ENCODE assay signal across 12 mouse cellular contexts in genomic region chr11:83534143-83534542, GRCm38 (mm10). TPM values are rescaled to one million over a fixed set of nuclear protein-coding genes. Genes with fewer than 3 reads are reported as not detected.
A peak's percentile ranks its signal among the peaks of the same experiment; 100 is the strongest.
DNase-seq lines count a peak whose midpoint lies in the region; ATAC-seq and TF ChIP-seq lines count a peak whose summit lies in the region.
"Had no signal": no experiment of that assay in that cellular context is flagged by ENCODE, and none has a peak within 500 bp of the region (broad histone marks: within the 10 kb centered on the region; RNA-seq: fewer than 3 reads in every experiment).

No protein-coding gene starts in this region.

- H3K4me2 ChIP-seq in heart, embryonic 11.5 days: peak overlapping the region; percentile 40; the same call in 1 of the 2 replicates
- peak overlapping the region; percentile 31 for H3K4me2 ChIP-seq in lung, embryonic 14.5 days
- peak overlapping the region; percentile 44 for H3K4me2 ChIP-seq in embryonic facial prominence, embryonic 13.5 days
- peak overlapping the region; percentile 81 for H3K4me2 ChIP-seq in myocyte (ENCODE audit: low read depth)

- H3K9ac ChIP-seq in heart, embryonic 11.5 days (ENCODE audit: low read depth, low read length): no peak overlapping the region
- no peak overlapping the region for H3K9ac ChIP-seq in lung, embryonic 14.5 days
- 0 out of 2 replicates have a peak overlapping the region, but pooled peaks have one; percentile 21 for H3K9ac ChIP-seq in embryonic facial prominence, embryonic 13.5 days

- DNase-seq in heart, postnatal 25 days (ENCODE audit: low spot score): no peak
- DNase-seq in lung, embryonic 14.5 days: peak; percentile 2
- no peak for DNase-seq in lung, postnatal 36 days
- DNase-seq in left cerebral cortex, postnatal 14 days (ENCODE audit: low spot score in 2 of 2): no peak
- DNase-seq in retina, postnatal 1 day: no peak

- no peak overlapping the region for H3K4me3 ChIP-seq in heart, embryonic 11.5 days (ENCODE audit: low read depth, low read length)
- H3K4me3 ChIP-seq in lung, embryonic 14.5 days (ENCODE audit: low read depth, low read length): no peak overlapping the region
- H3K4me3 ChIP-seq in embryonic facial prominence, embryonic 13.5 days: 0 out of 2 replicates have a peak overlapping the region, but pooled peaks have one; percentile 11
- H3K4me3 ChIP-seq in myocyte: no peak overlapping the region

- intact Hi-C loops in heart, postnatal 25 days (cut with DNase I): no loop called here
- intact Hi-C loops in left cerebral cortex, postnatal 14 days (cut with DNase I): no loop called here

- H3K79me2 ChIP-seq in myocyte (ENCODE audit: control insufficient read depth, insufficient read depth): no peaks in the 10 kb centered on the region

- H3K36me3 ChIP-seq in heart, embryonic 11.5 days (ENCODE audit: control insufficient read depth, insufficient read depth, low read length): no peaks in the 10 kb centered on the region
- H3K36me3 ChIP-seq in lung, embryonic 14.5 days (ENCODE audit: insufficient read depth): no peaks in the 10 kb centered on the region
- H3K36me3 ChIP-seq in embryonic facial prominence, embryonic 13.5 days: no peaks in the 10 kb centered on the region
- no peaks in the 10 kb centered on the region for H3K36me3 ChIP-seq in myocyte (ENCODE audit: control insufficient read depth, insufficient read depth)

- TF ChIP-seq POLR2A in myocyte (IDR thresholded peaks at IDR 0.05; ENCODE audit: insufficient read length, low read depth): no peak

- no peaks in the 10 kb centered on the region for H3K9me3 ChIP-seq in heart, embryonic 11.5 days (replicated peaks; ENCODE audit: control insufficient read depth, low read length)
- H3K9me3 ChIP-seq in lung, embryonic 14.5 days (ENCODE audit: low read depth, low read length): no peaks in the 10 kb centered on the region
- H3K9me3 ChIP-seq in embryonic facial prominence, embryonic 13.5 days: no peaks in the 10 kb centered on the region

- no peaks in the 10 kb centered on the region for H3K27me3 ChIP-seq in heart, embryonic 11.5 days (ENCODE audit: control insufficient read depth, insufficient read depth, low read length)
- H3K27me3 ChIP-seq in lung, embryonic 14.5 days (ENCODE audit: insufficient read depth, low read length): no peaks in the 10 kb centered on the region
- H3K27me3 ChIP-seq in embryonic facial prominence, embryonic 13.5 days: no peaks in the 10 kb centered on the region
- H3K27me3 ChIP-seq in myocyte (ENCODE audit: control insufficient read depth, insufficient read depth, insufficient read length): no peaks in the 10 kb centered on the region

- no peak for TF ChIP-seq CTCF in lung, embryonic 14.5 days (IDR thresholded peaks at IDR 0.05; ENCODE audit: low read depth)

- no peak overlapping the region for H3ac ChIP-seq in myocyte (ENCODE audit: control insufficient read depth, insufficient read length)

- no peak for ATAC-seq in heart, embryonic 11.5 days (replicated peaks; ENCODE audit: insufficient number of reproducible peaks, low FRiP score, low TSS enrichment)
- ATAC-seq in lung, embryonic 14.5 days (ENCODE audit: insufficient read depth): no peak
- ATAC-seq in embryonic facial prominence, embryonic 13.5 days (ENCODE audit: insufficient number of reproducible peaks, insufficient read depth, low FRiP score, low TSS enrichment, low read depth): no peak

- 0 out of 2 replicates have a peak overlapping the region, but pooled peaks have one; percentile 0 for H3K27ac ChIP-seq in heart, embryonic 11.5 days (ENCODE audit: low read depth, low read length)
- peak overlapping the region; percentile 21; the same call in 1 of the 2 replicates for H3K27ac ChIP-seq in lung, embryonic 14.5 days (ENCODE audit: low read depth)
- peak overlapping the region; percentile 60 for H3K27ac ChIP-seq in embryonic facial prominence, embryonic 13.5 days

- H3K4me1 ChIP-seq in heart, embryonic 11.5 days (ENCODE audit: control insufficient read depth, insufficient read depth, low read length): peaks cover 6% of the 10 kb centered on the region
- H3K4me1 ChIP-seq in lung, embryonic 14.5 days (ENCODE audit: insufficient read depth): no peaks in the 10 kb centered on the region
- H3K4me1 ChIP-seq in embryonic facial prominence, embryonic 13.5 days: peaks cover 13% of the 10 kb centered on the region

- WGBS in heart, embryonic 11.5 days (ENCODE audit: insufficient replicate concordance): 74% methylated on average over 8 of the region's 8 CpGs
- WGBS in lung, embryonic 14.5 days: 76% methylated on average over 8 of the region's 8 CpGs
- WGBS in embryonic facial prominence, embryonic 13.5 days: 72% methylated on average over 8 of the region's 8 CpGs

TF ChIP-seq in myocyte, 11 proteins besides CTCF, POLR2A, EP300 and RAD21:
- TF ChIP-seq TCF12 (IDR thresholded peaks at IDR 0.05; ENCODE audit: insufficient read depth, poor library complexity, severe bottlenecking): no peak
- TF ChIP-seq MYOD1 (IDR thresholded peaks at IDR 0.05; ENCODE audit: control insufficient read depth in 1 of 3, insufficient read length in 2 of 3, low read depth in 2 of 3): no peak
- TF ChIP-seq MYOG (IDR thresholded peaks at IDR 0.05; ENCODE audit: control insufficient read depth in 1 of 3, insufficient read depth in 1 of 3, insufficient read length in 2 of 3, low read depth in 2 of 3): no peak
- TF ChIP-seq SRF (IDR thresholded peaks at IDR 0.05; ENCODE audit: control insufficient read depth, insufficient read length, low read depth): no peak
- no peak for TF ChIP-seq TCF3 (IDR thresholded peaks at IDR 0.05; ENCODE audit: insufficient read length, low read depth)
- no peak for TF ChIP-seq POLR2AphosphoS2 (IDR thresholded peaks at IDR 0.05; ENCODE audit: insufficient read length, low read depth)
- TF ChIP-seq E2F4 (IDR thresholded peaks at IDR 0.05; ENCODE audit: insufficient read depth): no peak
- TF ChIP-seq MAX (IDR thresholded peaks at IDR 0.05; ENCODE audit: low read depth): no peak
- no peak for TF ChIP-seq REST (IDR thresholded peaks at IDR 0.05; ENCODE audit: insufficient read depth, insufficient read length)
- TF ChIP-seq USF1 (IDR thresholded peaks at IDR 0.05; ENCODE audit: low read depth): no peak
- TF ChIP-seq CEBPB (IDR thresholded peaks at IDR 0.05; ENCODE audit: insufficient read depth, poor library complexity, severe bottlenecking): no peak

RNA-seq across cellular contexts. Expression of gene Ccl5, which starts 3.8 kb away (rescaled TPM):
- 0.35 TPM in 1 of 2 replicates, not detected in the other for polyA plus RNA-seq in heart, embryonic 11.5 days (2014; fragmentation: Nextera tagmentation; extraction: Ambion mirVana)
- not detected for total RNA-seq in heart, postnatal 25 days (2021)
- polyA plus RNA-seq in lung, embryonic 14.5 days (2014; fragmentation: Nextera tagmentation; extraction: Ambion mirVana): 0.64 TPM in 1 of 2 replicates, not detected in the other
- polyA plus RNA-seq in embryonic facial prominence, embryonic 13.5 days (2015; fragmentation: Nextera tagmentation; extraction: Ambion mirVana): 0.56 TPM in 1 of 2 replicates, not detected in the other
- polyA plus RNA-seq in myocyte (2012; fragmentation: generic; extraction: Trizol): 10.4 TPM
- not detected for total RNA-seq in left cerebral cortex, postnatal 14 days (2021)
- total RNA-seq: left cerebral cortex, adult 18-20 months had no signal
- polyA plus RNA-seq: kidney, embryonic 14.5 days; neural tube, embryonic 11.5 days had no signal

RNA-seq across cellular contexts. Expression of gene Heatr9, which starts 12.2 kb away (rescaled TPM):
- not detected in 2 replicates for polyA plus RNA-seq in heart, embryonic 11.5 days (2014; fragmentation: Nextera tagmentation; extraction: Ambion mirVana)
- not detected for total RNA-seq in heart, postnatal 25 days (2021)
- 0.09 TPM in 1 of 2 replicates, not detected in the other for polyA plus RNA-seq in lung, embryonic 14.5 days (2014; fragmentation: Nextera tagmentation; extraction: Ambion mirVana)
- not detected in 2 replicates for polyA plus RNA-seq in embryonic facial prominence, embryonic 13.5 days (2015; fragmentation: Nextera tagmentation; extraction: Ambion mirVana)
- polyA plus RNA-seq in myocyte (2012; fragmentation: generic; extraction: Trizol): 0.04 TPM
- total RNA-seq in left cerebral cortex, postnatal 14 days (2021): not detected
- total RNA-seq: left cerebral cortex, adult 18-20 months had no signal
- polyA plus RNA-seq: kidney, embryonic 14.5 days; neural tube, embryonic 11.5 days; thymus, postnatal 0 days had no signal

RNA-seq across cellular contexts. Expression of gene Ccl9, which starts 44.3 kb away (rescaled TPM):
- 0.48 and 1.2 TPM in 2 replicates for polyA plus RNA-seq in heart, embryonic 11.5 days (2014; fragmentation: Nextera tagmentation; extraction: Ambion mirVana)
- total RNA-seq in heart, postnatal 25 days (2021): 10 to 100 TPM in 1 of 2 experiments, 1 to 10 TPM in 1; 7.0 to 11.7 TPM
- polyA plus RNA-seq in lung, embryonic 14.5 days (2014; fragmentation: Nextera tagmentation; extraction: Ambion mirVana): 2.8 and 7.0 TPM in 2 replicates
- 1.9 and 3.6 TPM in 2 replicates for polyA plus RNA-seq in embryonic facial prominence, embryonic 13.5 days (2015; fragmentation: Nextera tagmentation; extraction: Ambion mirVana)
- 8.2 TPM for polyA plus RNA-seq in myocyte (2012; fragmentation: generic; extraction: Trizol)
- total RNA-seq in left cerebral cortex, postnatal 14 days (2021): 1 to 10 TPM; 3.6 to 4.0 TPM

RNA-seq across cellular contexts. Expression of gene Ccl6, which starts 58.7 kb away (rescaled TPM):
- 0.65 and 0.97 TPM in 2 replicates for polyA plus RNA-seq in heart, embryonic 11.5 days (2014; fragmentation: Nextera tagmentation; extraction: Ambion mirVana)
- 10 to 100 TPM in 1 of 2 experiments, 1 to 10 TPM in 1; 9.9 to 10.4 TPM for total RNA-seq in heart, postnatal 25 days (2021)
- polyA plus RNA-seq in lung, embryonic 14.5 days (2014; fragmentation: Nextera tagmentation; extraction: Ambion mirVana): 4.8 and 7.2 TPM in 2 replicates
- polyA plus RNA-seq in embryonic facial prominence, embryonic 13.5 days (2015; fragmentation: Nextera tagmentation; extraction: Ambion mirVana): 0.35 and 1.6 TPM in 2 replicates
- polyA plus RNA-seq in myocyte (2012; fragmentation: generic; extraction: Trizol): 0.04 TPM
- 1 to 10 TPM; 1.6 to 2.1 TPM for total RNA-seq in left cerebral cortex, postnatal 14 days (2021)

Comparison
In these comparisons a context has a peak if more than half of its experiments do, and no peak if none do; other contexts are left out.
1. H3K27ac ChIP-seq: peak in every context shown above with its lines; median percentile 60 in embryonic facial prominence, embryonic 13.5 days; 21 in lung, embryonic 14.5 days; 0 in heart, embryonic 11.5 days.
2. H3K4me2 ChIP-seq: peak in every context shown above with its lines; median percentile 81 in myocyte; 44 in embryonic facial prominence, embryonic 13.5 days; 40 in heart, embryonic 11.5 days; 31 in lung, embryonic 14.5 days.